Mouse (Mus musculus) heart, embryonic 12.5 days (tissue): Measurements from ENCODE around the gene Snx21. TPM values are rescaled to one million over a fixed set of nuclear protein-coding genes. Genes with fewer than 3 reads are reported as not detected.

ENCODE experiments used
- ATAC-seq: fragments of 200-750 bp; cut with Nextera tagmentation; 2 replicates; pipeline ENCODE4 v1.8.0; 2017; ENCODE audit warnings: moderate TSS enrichment, moderate library complexity; ENCODE audit not compliant: insufficient number of reproducible peaks, low FRiP score
- H3K27ac ChIP-seq: fragments of 300-500 bp; sonication (generic); 2 replicates; pipeline ENCODE4 v1.5.1; 2016; ENCODE audit warnings: mild to moderate bottlenecking, moderate library complexity; ENCODE audit not compliant: poor library complexity, severe bottlenecking
- H3K27me3 ChIP-seq: fragments of 300-500 bp; sonication (generic); replicated peaks from 2 replicates; pipeline ENCODE4 v1.6.1; 2016; ENCODE audit warnings: mild to moderate bottlenecking, moderate library complexity
- H3K36me3 ChIP-seq: fragments of 300-500 bp; sonication (generic); 2 replicates; pipeline ENCODE4 v1.6.1; 2016; ENCODE audit warnings: mild to moderate bottlenecking, moderate library complexity
- H3K4me1 ChIP-seq: fragments of 300-500 bp; sonication (generic); replicated peaks from 2 replicates; pipeline ENCODE4 v1.6.1; 2016; ENCODE audit warnings: mild to moderate bottlenecking
- H3K4me2 ChIP-seq: fragments of 300-500 bp; sonication (generic); 2 replicates; pipeline ENCODE4 v1.6.1; 2016; ENCODE audit warnings: mild to moderate bottlenecking, moderate library complexity
- H3K4me3 ChIP-seq: fragments of 300-500 bp; sonication (generic); 2 replicates; pipeline ENCODE4 v1.5.1; 2016; ENCODE audit warnings: mild to moderate bottlenecking
- H3K9ac ChIP-seq: fragments of 300-500 bp; sonication (generic); 2 replicates; pipeline ENCODE4 v1.6.1; 2016; ENCODE audit warnings: mild to moderate bottlenecking, moderate library complexity
- H3K9me3 ChIP-seq: fragments of 300-500 bp; sonication (generic); replicated peaks from 2 replicates; pipeline ENCODE4 v1.6.1; 2016; ENCODE audit warnings: mild to moderate bottlenecking, moderate library complexity
- WGBS: fragments of 180-500 bp; shearing (Covaris S2); methylation state at CpG from one replicate; pipeline ENCODE4 v1.1.7; 2016; 5-methylcytosine and 5-hydroxymethylcytosine counted together
- polyA plus RNA-seq: library from polyadenylated mRNA; unstranded; fragments of >200 nt; fragmentation: Nextera tagmentation; extraction: Ambion mirVana; gene quantifications from 2 replicates; pipeline ENCODE4 v1.2.1, GENCODE M21; 2016

Snx21 gene
- polyA plus RNA-seq, 1 experiment from 2014 or later, result 31.7 TPM

GRCm38 (mm10) chr2:164831029-164831428 lies 45.4 kb downstream of the Snx21 start:
- H3K9me3 ChIP-seq, result no peaks in the 10 kb centered on the region
- no peak for ATAC-seq
- no peak overlapping the region for H3K27ac ChIP-seq
- peaks cover 31% of the 10 kb centered on the region for H3K4me1 ChIP-seq
- peak overlapping the region; percentile 45; the same call in 1 of the 2 replicates for H3K9ac ChIP-seq
- no peaks in the 10 kb centered on the region for H3K27me3 ChIP-seq
- H3K4me3 ChIP-seq, result no peak overlapping the region
- H3K36me3 ChIP-seq, result peaks cover 42% of the 10 kb centered on the region
- H3K4me2 ChIP-seq, result peak overlapping the region; percentile 96
- WGBS, result 86% methylated on average over 10 of the region's 10 CpGs

GRCm38 (mm10) chr2:164832032-164832747 lies 46.6 kb downstream of the Snx21 start:
- ATAC-seq, result no peak; the same call in 1 of the 2 replicates
- Histone ChIP-seq H3K27ac (peak overlapping the region; percentile 99), H3K36me3 (peaks cover 41% of the 10 kb centered on the region), H3K9me3 (no peaks in the 10 kb centered on the region), H3K4me3 (peak overlapping the region; percentile 74), H3K4me2 (peak overlapping the region; percentile 96), H3K9ac (peak overlapping the region; percentile 88), H3K27me3 (no peaks in the 10 kb centered on the region), H3K4me1 (peaks cover 31% of the 10 kb centered on the region)
- 59% methylated on average over 16 of the region's 16 CpGs for WGBS

GRCm38 (mm10) chr2:164832748-164833301 lies 47.2 kb downstream of the Snx21 start, which contains the start of gene Ctsa:
Ctsa (plus strand) TSS chr2:164832873.
- WGBS, result under 1% methylated on average over 35 of the region's 35 CpGs

GRCm38 (mm10) chr2:164833314-164833959 lies 47.8 kb downstream of the Snx21 start, which contains the start of gene Neurl2:
Neurl2 (minus strand) TSS chr2:164833456.
- H3K27me3 ChIP-seq, result no peaks in the 10 kb centered on the region
- peak within 1 kb of the TSS; percentile 88 for H3K9ac ChIP-seq
- peaks cover 31% of the 10 kb centered on the region for H3K4me1 ChIP-seq
- ATAC-seq, result peak; percentile 80
- peak within 1 kb of the TSS; percentile 96 for H3K4me2 ChIP-seq
- peak within 1 kb of the TSS; percentile 74 for H3K4me3 ChIP-seq
- no peaks in the 10 kb centered on the region for H3K9me3 ChIP-seq
- under 1% methylated on average over 31 of the region's 31 CpGs for WGBS
- peaks cover 42% of the 10 kb centered on the region for H3K36me3 ChIP-seq
- peak within 1 kb of the TSS; percentile 99 for H3K27ac ChIP-seq

More at GRCm38 (mm10) chr2:164832748-164833301, 47.2 kb downstream of the Snx21 start, which contains the start of gene Ctsa:
- Histone ChIP-seq H3K9ac (peak within 1 kb of the TSS; percentile 88), H3K4me1 (peaks cover 31% of the 10 kb centered on the region), H3K4me2 (peak within 1 kb of the TSS; percentile 96), H3K9me3 (no peaks in the 10 kb centered on the region), H3K36me3 (peaks cover 41% of the 10 kb centered on the region), H3K4me3 (peak within 1 kb of the TSS; percentile 74), H3K27ac (peak within 1 kb of the TSS; percentile 99), H3K27me3 (no peaks in the 10 kb centered on the region)
- peak; percentile 78 for ATAC-seq

- peaks cover 42% of the 10 kb centered on the region for H3K36me3 ChIP-seq
- ATAC-seq, result no peak
- 41% methylated on average over 8 of the region's 8 CpGs for WGBS
- no peaks in the 10 kb centered on the region for H3K9me3 ChIP-seq
- peaks cover 31% of the 10 kb centered on the region for H3K4me1 ChIP-seq
- H3K27ac ChIP-seq, result peak overlapping the region; percentile 99; the same call in 1 of the 2 replicates
- peak overlapping the region; percentile 88 for H3K9ac ChIP-seq
- H3K4me2 ChIP-seq, result peak overlapping the region; percentile 96
- peak overlapping the region; percentile 74 for H3K4me3 ChIP-seq
- no peaks in the 10 kb centered on the region for H3K27me3 ChIP-seq
These were observed 48.9 kb downstream of the Snx21 start for GRCm38 (mm10) chr2:164834531-164834930.

- 87% methylated on average over 4 of the region's 4 CpGs for WGBS
- no peak for ATAC-seq
- Histone ChIP-seq H3K9ac (no peak overlapping the region), H3K36me3 (peaks cover 49% of the 10 kb centered on the region), H3K4me3 (peak overlapping the region; percentile 74; the same call in 1 of the 2 replicates), H3K4me2 (peak overlapping the region; percentile 96), H3K9me3 (no peaks in the 10 kb centered on the region), H3K4me1 (peaks cover 31% of the 10 kb centered on the region), H3K27ac (no peak overlapping the region), H3K27me3 (no peaks in the 10 kb centered on the region)
These were observed 49.5 kb downstream of the Snx21 start for GRCm38 (mm10) chr2:164835164-164835563.

Other genes with a start within 250 kb of the Snx21 start
- 3.1 and 3.3 TPM in 2 replicates for gene Wfdc2, start 223.4 kb upstream of the Snx21 start, polyA plus RNA-seq
- gene Spint3, start 212.4 kb upstream of the Snx21 start, polyA plus RNA-seq, result not detected in 2 replicates
- gene Wfdc6a, start 200.4 kb upstream of the Snx21 start, polyA plus RNA-seq, result 0.29 and 0.32 TPM in 2 replicates
- not detected in 2 replicates for gene Eppin, start 192.2 kb upstream of the Snx21 start, polyA plus RNA-seq
- gene Wfdc6b, start 172.3 kb upstream of the Snx21 start, polyA plus RNA-seq, result not detected in 2 replicates
- gene Wfdc8, start 172.2 kb upstream of the Snx21 start, polyA plus RNA-seq, result not detected in 2 replicates
- gene Wfdc16, start 147.0 kb upstream of the Snx21 start, polyA plus RNA-seq, result not detected in 2 replicates
- gene Wfdc10, start 129.8 kb upstream of the Snx21 start, polyA plus RNA-seq, result not detected in 2 replicates
- not detected in 2 replicates for gene Wfdc9, start 129.2 kb upstream of the Snx21 start, polyA plus RNA-seq
- gene Wfdc11, start 111.7 kb upstream of the Snx21 start, polyA plus RNA-seq, result not detected in 2 replicates
- not detected in 2 replicates for gene Wfdc13, start 100.7 kb upstream of the Snx21 start, polyA plus RNA-seq
- gene Spint4, start 87.3 kb upstream of the Snx21 start, polyA plus RNA-seq, result 0.35 TPM in 1 of 2 replicates, not detected in the other
- not detected in 2 replicates for gene Spint5, start 70.5 kb upstream of the Snx21 start, polyA plus RNA-seq
- 0.32 and 0.71 TPM in 2 replicates for gene Wfdc3, start 39.9 kb upstream of the Snx21 start, polyA plus RNA-seq
- 62.9 and 71.0 TPM in 2 replicates for gene Dnttip1, start 39.8 kb upstream of the Snx21 start, polyA plus RNA-seq
- gene Ube2c, start 15.9 kb upstream of the Snx21 start, polyA plus RNA-seq, result 455 and 459 TPM in 2 replicates
- gene Tnnc2, start 5.9 kb upstream of the Snx21 start, polyA plus RNA-seq, result 0.36 and 1.6 TPM in 2 replicates
- gene Acot8, start 19.1 kb downstream of the Snx21 start, polyA plus RNA-seq, result 14.9 and 16.1 TPM in 2 replicates
- gene Zswim3, start 19.3 kb downstream of the Snx21 start, polyA plus RNA-seq, result 5.4 and 6.7 TPM in 2 replicates
- gene Zswim1, start 36.9 kb downstream of the Snx21 start, polyA plus RNA-seq, result 9.8 and 10.1 TPM in 2 replicates
- gene Spata25, start 42.7 kb downstream of the Snx21 start, polyA plus RNA-seq, result not detected in 2 replicates
- gene Ctsa, start 47.0 kb downstream of the Snx21 start, polyA plus RNA-seq, result 169 and 175 TPM in 2 replicates
- gene Neurl2, start 47.6 kb downstream of the Snx21 start, polyA plus RNA-seq, result 45.0 and 45.5 TPM in 2 replicates
- 9.7 and 9.9 TPM in 2 replicates for gene Pltp, start 71.9 kb downstream of the Snx21 start, polyA plus RNA-seq
- 52.1 and 53.1 TPM in 2 replicates for gene Pcif1, start 93.5 kb downstream of the Snx21 start, polyA plus RNA-seq
- gene Zfp335, start 125.9 kb downstream of the Snx21 start, polyA plus RNA-seq, result 11.4 and 12.2 TPM in 2 replicates
- gene Mmp9, start 155.0 kb downstream of the Snx21 start, polyA plus RNA-seq, result 0.42 TPM in 2 replicates
- 0.82 and 1.3 TPM in 2 replicates for gene Slc12a5, start 175.0 kb downstream of the Snx21 start, polyA plus RNA-seq
- 50.6 and 55.8 TPM in 2 replicates for gene Ncoa5, start 249.0 kb downstream of the Snx21 start, polyA plus RNA-seq